Mouse (Mus musculus) cortical plate, adult 2 months (tissue): Measurements from ENCODE around the gene Wdr41.

ENCODE experiments used
- CTCF ChIP-seq: fragments of 200-500 bp; IDR thresholded peaks from 2 replicates; pipeline ENCODE4 v1.5.1; 2011; ENCODE audit warnings: mild to moderate bottlenecking, control low read depth, low read length; ENCODE audit not compliant: insufficient read depth; ENCODE audit errors: extremely low read depth
- POLR2A ChIP-seq: fragments of 200-500 bp; IDR thresholded peaks from 2 replicates; pipeline ENCODE4 v1.6.1; 2011; ENCODE audit warnings: mild to moderate bottlenecking, low read length, control low read depth; ENCODE audit not compliant: insufficient read depth; ENCODE audit errors: extremely low read depth

DNA sequence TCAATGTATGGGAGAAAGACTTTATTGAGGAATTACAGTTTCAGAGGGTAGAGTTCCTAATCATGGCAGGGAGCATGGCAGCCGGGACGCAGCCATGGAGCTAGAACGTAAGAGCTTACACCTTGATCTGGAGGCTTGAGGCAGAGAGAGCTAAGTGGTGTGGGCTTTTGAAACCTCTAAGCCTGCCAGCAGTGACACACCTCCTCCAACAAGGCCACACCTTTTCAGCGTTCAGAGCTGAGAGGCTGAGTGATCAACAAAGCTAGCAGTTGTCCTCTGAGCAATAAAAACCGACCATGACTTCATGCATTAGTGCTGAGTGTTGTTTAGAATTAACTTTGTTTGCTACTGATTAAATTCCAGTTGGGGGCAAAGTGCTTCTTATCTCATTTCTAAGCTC, 14.4 kb downstream of the Wdr41 start:
- no peak for TF ChIP-seq POLR2A
- TF ChIP-seq CTCF, result no peak
